Mouse (Mus musculus) right cerebral cortex, adult 2 months (tissue): Measurements from ENCODE around the gene Bloc1s5.
"Not testable (repeated sequence)": the region's sequence is repeated elsewhere in the genome, so short reads cannot be mapped to it uniquely, and the experiment has no call there.

Source experiments
- DNase-seq, 2 experiments: peaks; one replicate each; pipeline ENCODE4 v3.0.0; 2021 to 2022; ENCODE audit warnings: low spot score in 2 of 2

The Bloc1s5 gene

GRCm38 (mm10) chr13:38634800-38635269 lies at the start of gene Bloc1s5:
Bloc1s5 (minus strand) TSS chr13:38635109.
- DNase-seq, result peak; percentile 96 to 97

- DNase-seq, result no peak
Observed at GRCm38 (mm10) chr13:38672336-38672735, 37.4 kb upstream of the Bloc1s5 start.

DNA sequence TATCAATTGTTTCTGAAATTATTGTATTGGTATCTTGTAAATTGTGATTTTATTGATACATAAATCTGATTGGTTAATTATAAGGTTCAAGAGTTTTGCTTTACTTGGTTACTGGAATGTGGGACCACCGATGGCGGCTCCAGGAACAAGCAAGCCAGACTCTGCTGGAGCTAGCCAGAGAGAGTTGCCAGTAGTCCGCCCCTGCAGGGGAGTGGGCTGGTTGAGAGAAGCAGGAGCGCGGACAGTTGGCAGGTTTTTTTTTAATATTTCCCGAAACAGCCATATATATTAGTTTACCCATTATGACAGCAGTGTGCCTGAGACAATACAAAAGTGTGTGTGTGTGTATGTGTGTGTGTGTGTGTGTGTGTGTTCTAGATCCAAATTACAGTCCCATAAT lies 36.5 kb upstream of the Bloc1s5 start:
- DNase-seq, result not testable (repeated sequence)

DNA sequence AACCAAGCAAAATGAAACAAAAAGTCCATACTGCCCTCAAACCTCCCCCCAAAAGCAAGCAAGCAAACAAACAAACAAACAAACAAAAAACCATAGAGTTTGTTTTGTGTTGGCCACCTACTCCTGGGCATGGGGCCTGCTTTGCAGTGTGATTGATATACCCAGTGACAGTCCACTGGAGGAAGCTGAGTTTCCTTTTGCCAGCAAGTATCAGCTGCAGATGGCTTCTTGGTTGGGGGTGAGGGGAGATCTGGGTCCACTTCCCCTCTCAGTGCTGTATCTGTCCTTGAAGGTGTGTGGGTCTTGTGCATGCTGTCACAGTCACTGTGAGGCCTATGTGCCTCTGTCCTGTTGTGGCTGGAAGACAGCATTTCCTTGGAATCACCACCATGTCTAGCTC lies 35.1 kb upstream of the Bloc1s5 start:
- no peak for DNase-seq

- DNase-seq, result no peak
Observed at GRCm38 (mm10) chr13:38668514-38668913, 33.6 kb upstream of the Bloc1s5 start.

- DNase-seq, result no peak
Observed at GRCm38 (mm10) chr13:38664753-38665152, 29.8 kb upstream of the Bloc1s5 start.

DNA sequence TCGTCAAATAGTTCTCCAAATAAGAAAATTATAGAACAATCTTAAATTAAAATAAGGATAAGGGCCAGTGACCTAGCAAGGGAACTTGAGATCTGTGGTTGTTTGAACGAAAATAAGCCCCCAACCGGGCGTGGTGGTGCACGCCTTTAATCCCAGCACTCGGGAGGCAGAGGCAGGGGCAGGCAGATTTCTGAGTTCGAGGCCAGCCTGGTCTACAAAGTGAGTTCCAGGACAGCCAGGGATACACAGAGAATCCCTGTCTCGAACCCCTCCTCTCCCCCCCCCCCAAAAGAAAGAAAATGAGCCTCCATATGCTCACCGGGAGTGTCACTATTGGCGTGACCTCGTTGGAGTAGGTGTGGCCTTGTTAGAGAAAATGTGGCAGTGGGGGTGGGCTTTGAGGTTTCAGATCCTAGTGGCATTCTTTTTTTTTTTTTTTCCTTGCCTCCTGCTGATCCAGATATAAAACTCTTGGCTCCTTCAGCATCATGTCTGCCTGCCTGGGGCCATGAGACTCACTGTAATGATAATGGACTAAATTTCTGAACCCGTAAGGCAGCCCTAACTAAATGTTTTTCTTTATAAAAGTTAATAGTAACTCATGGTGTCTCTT lies 24.7 kb upstream of the Bloc1s5 start:
- no peak for DNase-seq

DNA sequence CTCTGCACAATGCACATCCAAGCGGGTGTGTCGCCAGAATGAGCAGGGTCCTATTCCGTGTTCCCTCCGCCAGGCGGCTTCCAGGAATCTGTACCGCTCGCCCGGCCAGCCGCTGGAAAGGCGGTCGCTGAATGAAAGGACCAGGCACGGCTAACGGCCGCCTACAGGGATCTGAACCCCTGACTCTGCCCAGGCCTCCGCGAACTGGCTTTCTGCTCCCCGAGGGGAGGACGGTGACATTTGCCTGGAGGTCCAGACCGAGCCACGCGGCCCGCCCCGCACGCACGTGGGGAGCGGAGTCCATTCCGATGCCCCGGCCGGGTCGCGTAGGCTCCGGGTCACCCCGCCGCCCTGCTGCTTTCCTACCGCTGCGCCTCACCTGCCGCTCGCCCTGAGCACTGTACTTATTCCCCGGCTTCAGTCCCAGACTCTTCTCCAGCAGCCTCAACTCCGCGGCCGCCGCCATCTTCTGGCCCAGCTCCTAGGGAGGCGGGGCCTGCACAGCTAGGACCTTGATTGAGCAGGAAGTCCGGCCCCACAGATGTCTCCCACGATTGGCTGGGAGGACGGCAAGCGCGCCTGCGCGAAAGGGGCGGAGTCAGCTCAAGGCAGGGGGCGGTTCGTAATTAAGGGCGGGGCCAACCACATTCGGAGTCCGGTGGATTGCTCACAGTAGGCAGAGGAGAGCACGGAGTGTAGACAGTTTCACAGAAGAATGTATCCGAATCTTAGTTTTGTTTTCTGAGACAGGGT lies 23.8 kb upstream of the Bloc1s5 start, which contains the start of gene Eef1e1:
Eef1e1 (minus strand) TSS at position 531 of the 753 bp plus-strand sequence.
- peak; percentile 91 for DNase-seq

- no peak for DNase-seq
Observed at GRCm38 (mm10) chr13:38657865-38658264, 23.0 kb upstream of the Bloc1s5 start.

DNA sequence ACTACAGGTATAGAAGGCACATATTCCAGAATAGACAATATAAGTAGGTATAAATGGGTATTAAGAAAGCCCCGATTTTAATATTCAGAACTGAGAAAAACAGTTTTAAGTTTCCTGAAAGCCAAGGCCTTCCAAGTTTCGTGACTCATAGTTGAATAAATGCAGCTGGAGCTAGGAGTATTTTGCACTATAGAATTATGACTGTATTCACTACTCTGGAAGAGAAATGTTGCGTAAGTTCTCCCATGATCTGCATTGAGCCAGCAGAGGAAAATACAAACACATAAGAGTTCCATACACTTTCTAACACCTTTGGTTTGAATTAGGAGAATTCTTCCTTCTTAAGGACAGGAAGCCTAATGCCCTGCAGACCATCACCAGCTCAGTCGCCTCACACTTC lies 15.4 kb upstream of the Bloc1s5 start:
- DNase-seq, result no peak

DNA sequence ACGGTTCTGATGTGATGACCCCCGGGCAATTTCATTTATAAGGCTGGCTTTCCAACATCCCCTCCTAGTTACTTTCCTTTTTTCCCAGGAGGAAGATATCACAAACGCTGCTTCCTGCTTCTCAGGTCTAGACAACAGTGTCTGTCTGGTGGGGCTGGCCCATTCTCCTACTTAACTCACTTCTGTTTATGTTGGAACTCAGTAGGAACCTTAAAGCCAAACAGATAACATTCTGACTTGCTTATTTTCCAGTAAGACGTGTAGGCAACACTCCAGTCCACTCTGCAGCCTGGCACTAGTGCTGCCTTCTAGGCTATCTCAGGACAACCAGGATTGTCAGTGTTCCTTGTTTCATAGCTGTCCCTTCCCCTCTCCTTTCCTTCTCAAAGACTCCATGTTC lies 14.2 kb upstream of the Bloc1s5 start:
- DNase-seq, result no peak

DNA sequence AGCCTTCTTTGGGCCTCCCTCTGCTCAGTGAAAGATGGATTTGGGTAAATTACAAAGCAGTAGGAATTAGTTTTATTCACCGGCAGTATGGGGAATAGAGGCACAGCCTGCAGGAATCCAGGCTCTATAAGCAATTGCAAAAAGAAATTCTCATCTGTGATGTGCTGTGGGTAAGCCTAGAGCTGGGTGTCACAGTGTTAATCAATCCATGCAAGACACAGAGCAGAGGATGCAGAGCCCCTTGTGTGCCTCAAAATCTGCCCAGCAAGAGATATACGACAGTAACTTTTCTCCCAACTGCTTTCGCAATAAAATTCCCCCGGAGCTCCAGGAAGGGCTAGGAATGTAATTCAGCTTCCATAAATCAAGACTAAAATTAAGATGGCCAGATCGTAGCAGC lies 6.5 kb upstream of the Bloc1s5 start:
- no peak for DNase-seq

DNA sequence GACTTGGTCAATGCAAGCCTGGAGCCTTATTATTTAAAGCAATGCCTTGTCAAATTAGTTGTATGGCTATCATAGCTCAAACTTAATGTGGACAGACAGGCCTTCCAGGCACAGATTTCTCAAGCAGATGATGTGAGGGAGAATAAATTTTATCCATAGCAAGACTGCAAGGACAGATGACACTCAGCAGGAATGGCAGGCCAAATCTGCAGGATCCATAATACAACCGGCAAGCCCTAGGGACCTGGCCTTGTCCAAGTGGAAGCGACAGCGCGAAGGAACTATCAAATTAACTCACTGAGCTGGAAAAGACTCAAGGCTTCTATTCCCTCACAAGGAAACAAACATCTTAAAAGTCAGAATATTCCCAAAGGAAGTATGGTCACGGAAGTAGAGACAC lies 6.1 kb upstream of the Bloc1s5 start:
- DNase-seq, result no peak

- no peak for DNase-seq
Observed at GRCm38 (mm10) chr13:38638694-38639093, 3.8 kb upstream of the Bloc1s5 start.

DNA sequence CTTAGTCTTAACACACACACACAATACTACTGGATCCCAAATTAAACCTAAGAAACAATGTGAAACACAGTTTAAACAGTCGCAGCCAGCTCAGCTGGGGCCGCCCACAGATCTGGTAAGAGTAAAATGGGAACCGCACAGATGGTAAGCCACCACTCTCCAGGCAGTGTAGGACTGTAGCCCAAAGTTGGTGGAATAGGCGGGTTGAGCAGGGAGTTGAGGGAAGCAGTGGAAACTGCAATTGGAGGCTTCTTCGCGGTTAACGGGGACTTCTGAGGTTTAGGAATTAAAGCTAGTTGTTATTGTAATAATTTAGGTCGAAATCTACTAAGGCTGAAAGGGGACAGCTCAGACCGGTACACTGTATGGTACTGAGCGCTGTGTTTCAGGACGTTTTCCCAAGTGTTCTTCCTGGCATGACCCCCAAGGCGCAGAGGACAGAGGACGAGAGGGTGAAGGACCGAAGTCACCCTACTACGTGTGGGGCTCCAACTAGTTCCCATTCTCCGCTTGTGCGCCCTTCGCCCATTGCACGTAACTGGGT lies 581 bp downstream of the Bloc1s5 start:
- DNase-seq, result peak; percentile 83 to 84

DNA sequence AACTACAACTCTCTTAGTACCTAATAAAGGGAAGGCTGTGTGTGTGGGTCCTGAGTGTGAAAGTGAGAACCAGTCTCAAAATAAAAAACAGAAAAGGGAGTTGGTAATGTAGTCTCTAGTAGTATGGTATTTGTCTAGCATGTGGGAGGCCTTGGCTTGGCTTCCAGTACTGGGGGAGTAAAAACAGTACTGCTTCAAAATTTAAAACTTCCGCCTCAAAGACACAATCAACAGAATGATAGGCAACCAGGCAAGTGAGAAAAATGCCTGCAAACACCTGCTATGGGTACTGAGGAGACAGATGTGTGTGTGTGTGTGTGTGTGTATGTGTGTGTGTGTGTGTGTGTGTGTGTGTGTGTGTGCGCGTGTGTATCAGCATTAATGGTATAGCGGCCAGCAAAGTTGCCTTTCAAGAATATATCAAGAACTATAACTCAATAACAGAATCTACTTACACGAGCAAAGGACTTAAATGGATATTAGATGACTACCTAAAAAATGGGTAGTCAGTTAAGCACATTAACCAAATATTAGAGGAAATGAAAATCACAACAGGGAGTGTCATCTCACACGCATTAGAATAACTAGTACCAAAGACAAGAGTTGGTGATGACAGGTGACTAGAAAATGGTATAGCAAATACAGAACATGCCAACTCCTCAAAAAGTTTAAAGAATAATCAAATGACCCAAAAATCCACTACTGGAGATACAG lies 1.5 kb downstream of the Bloc1s5 start:
- DNase-seq, result peak; percentile 38 to 57

DNA sequence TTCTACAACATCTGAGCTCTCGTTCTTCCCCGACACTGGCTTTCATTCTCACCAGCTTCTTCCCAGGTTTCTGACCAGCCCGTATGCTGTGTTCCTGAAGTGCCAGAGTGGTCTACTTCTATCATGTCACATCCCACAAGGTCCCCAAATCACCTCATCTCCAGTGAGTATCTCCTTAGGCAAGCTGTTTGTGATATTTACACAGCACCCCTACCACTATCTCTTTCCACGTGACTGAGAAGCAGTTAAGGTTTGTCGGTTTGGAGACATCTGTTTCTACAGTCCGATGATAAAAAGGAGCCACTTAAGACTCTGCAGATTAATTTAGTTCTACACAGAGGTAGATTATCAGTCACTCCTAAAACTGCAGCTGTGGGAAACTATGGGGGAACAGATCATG lies 2.4 kb downstream of the Bloc1s5 start:
- DNase-seq, result no peak

DNA sequence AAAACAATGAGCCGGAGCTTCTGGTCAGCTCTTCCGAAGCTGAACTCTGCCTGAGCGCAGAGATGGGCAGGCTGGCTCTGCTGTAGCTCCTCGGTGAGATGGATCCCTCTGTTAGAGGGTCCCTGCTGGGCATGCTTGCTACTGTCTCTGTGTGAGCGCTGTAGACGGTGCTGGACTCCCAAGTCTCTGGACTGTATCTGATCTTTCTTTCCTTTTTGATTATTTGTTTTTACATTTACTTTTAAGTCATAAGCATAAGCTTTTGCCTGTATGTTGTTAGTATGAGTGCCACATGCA lies 8.7 kb downstream of the Bloc1s5 start:
- DNase-seq, result no peak

- peak in 1 of 2 experiments; percentile 26 for DNase-seq
Observed at GRCm38 (mm10) chr13:38625492-38626228, 9.2 kb downstream of the Bloc1s5 start.

DNA sequence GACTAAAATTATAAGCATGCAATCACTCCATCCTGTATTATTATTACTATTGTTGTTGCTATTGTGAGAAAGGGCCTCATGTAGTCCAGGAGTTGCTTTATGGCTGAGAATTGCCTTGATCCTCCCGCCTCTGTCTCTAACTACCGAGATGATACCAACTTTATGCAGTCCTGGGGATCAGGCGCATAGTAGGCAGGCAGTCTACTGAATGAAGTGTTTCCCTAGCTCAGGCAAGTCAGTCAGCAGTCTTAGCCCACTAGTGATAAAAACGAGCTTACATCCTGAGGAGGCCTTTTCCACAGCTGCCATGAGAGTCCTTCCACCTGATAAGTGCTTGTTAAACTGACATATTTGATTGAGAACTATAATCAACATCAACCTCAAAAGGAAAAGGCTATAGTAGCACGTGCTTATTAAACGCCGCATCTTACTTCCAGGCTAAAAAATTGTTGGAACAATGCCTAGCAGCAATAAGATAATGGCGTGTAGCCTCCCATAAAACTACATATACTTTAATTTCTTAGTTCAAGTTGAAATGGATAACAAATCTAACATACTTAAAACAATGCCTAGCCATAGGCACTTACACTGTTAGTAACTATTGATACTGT lies 10.5 kb downstream of the Bloc1s5 start:
- DNase-seq, result no peak

DNA sequence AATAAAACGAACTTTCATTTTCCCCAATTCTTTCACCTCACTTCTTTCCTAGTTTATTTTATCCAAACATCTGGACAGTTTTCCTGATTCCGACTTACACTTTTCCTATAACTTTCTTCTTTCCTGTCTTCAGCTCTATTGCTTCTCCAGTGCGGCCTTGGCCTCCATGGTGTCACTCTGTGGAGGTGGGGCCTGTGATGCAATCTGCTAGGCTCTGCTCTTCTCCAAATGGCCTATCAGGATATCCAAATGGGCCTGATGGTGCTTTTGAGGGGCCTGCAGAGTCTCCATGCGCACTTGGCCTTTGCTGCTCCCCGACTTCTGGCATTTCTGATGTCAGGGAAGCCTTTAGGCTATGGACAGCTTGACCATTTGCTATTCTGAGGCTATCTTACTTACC lies 11.6 kb downstream of the Bloc1s5 start:
- no peak for DNase-seq
